Mouse (Mus musculus): ENCODE measurements around the gene Slc20a1.

Gene Slc20a1

GRCm38 (mm10) chr2:129186291-129186919, 12.2 kb upstream of the Slc20a1 start:
- no peak for DNase-seq

GRCm38 (mm10) chr2:129192392-129193150, 6.0 kb upstream of the Slc20a1 start:
- DNase-seq = no peak

- DNase-seq = no peak
These were observed 2.2 kb upstream of the Slc20a1 start for GRCm38 (mm10) chr2:129196317-129196716.

GRCm38 (mm10) chr2:129197197-129197596, 1.4 kb upstream of the Slc20a1 start:
- DNase-seq = no peak

- no peak for DNase-seq
These were observed 625 bp upstream of the Slc20a1 start for GRCm38 (mm10) chr2:129197843-129198435.

GRCm38 (mm10) chr2:129199328-129200085, 943 bp downstream of the Slc20a1 start:
- no peak for DNase-seq

- no peak for DNase-seq
These were observed 6.4 kb downstream of the Slc20a1 start for GRCm38 (mm10) chr2:129205000-129205399.

GRCm38 (mm10) chr2:129206824-129207223, 8.3 kb downstream of the Slc20a1 start:
- DNase-seq = no peak

GRCm38 (mm10) chr2:129208181-129208746, 9.7 kb downstream of the Slc20a1 start:
- DNase-seq = no peak

- DNase-seq = no peak
These were observed 11.7 kb downstream of the Slc20a1 start for GRCm38 (mm10) chr2:129210089-129210749.

- DNase-seq = no peak
These were observed 12.7 kb downstream of the Slc20a1 start for GRCm38 (mm10) chr2:129211255-129211654.

GRCm38 (mm10) chr2:129211957-129212356, 13.4 kb downstream of the Slc20a1 start:
- no peak for DNase-seq

- DNase-seq = no peak
These were observed 14.0 kb downstream of the Slc20a1 start for GRCm38 (mm10) chr2:129212566-129212965.

GRCm38 (mm10) chr2:129214774-129215173, 16.2 kb downstream of the Slc20a1 start:
- DNase-seq = no peak

GRCm38 (mm10) chr2:129217612-129218185, 19.1 kb downstream of the Slc20a1 start:
- DNase-seq = no peak

- no peak for DNase-seq
These were observed 20.1 kb downstream of the Slc20a1 start for GRCm38 (mm10) chr2:129218537-129219105.

GRCm38 (mm10) chr2:129221097-129221632, 22.6 kb downstream of the Slc20a1 start:
- no peak for DNase-seq

GRCm38 (mm10) chr2:129224178-129224577, 25.6 kb downstream of the Slc20a1 start:
- no peak for DNase-seq

- no peak for DNase-seq
These were observed 26.8 kb downstream of the Slc20a1 start for GRCm38 (mm10) chr2:129225251-129225819.

- no peak for DNase-seq
These were observed 27.8 kb downstream of the Slc20a1 start for GRCm38 (mm10) chr2:129226296-129226851.
